Mouse (Mus musculus): ENCODE measurements around the gene Alox5ap.

Gene Alox5ap

GRCm38 (mm10) chr5:149264405-149264804 lies at the start of gene Alox5ap:
TSS of gene Alox5ap (plus strand) at chr5:149264767.
- DNase-seq, result no peak

GRCm38 (mm10) chr5:149215540-149215939 lies 49.0 kb upstream of the Alox5ap start:
- no peak for DNase-seq

GRCm38 (mm10) chr5:149217524-149218357 lies 46.8 kb upstream of the Alox5ap start:
- DNase-seq, result no peak

GRCm38 (mm10) chr5:149219493-149219892 lies 45.1 kb upstream of the Alox5ap start:
- no peak for DNase-seq

- DNase-seq, result no peak
Measured at GRCm38 (mm10) chr5:149221355-149221754, 43.2 kb upstream of the Alox5ap start.

- no peak for DNase-seq
Measured at GRCm38 (mm10) chr5:149224666-149225065, 39.9 kb upstream of the Alox5ap start.

GRCm38 (mm10) chr5:149228700-149229618 lies 35.6 kb upstream of the Alox5ap start:
- peak; percentile 97 for DNase-seq

GRCm38 (mm10) chr5:149229619-149230339 lies 34.8 kb upstream of the Alox5ap start:
- DNase-seq, result peak; percentile 22 to 40

- no peak for DNase-seq
Measured at GRCm38 (mm10) chr5:149235002-149235401, 29.6 kb upstream of the Alox5ap start.

GRCm38 (mm10) chr5:149237221-149237950 lies 27.2 kb upstream of the Alox5ap start:
- DNase-seq, result peak; percentile 64 to 77

GRCm38 (mm10) chr5:149242467-149242866 lies 22.1 kb upstream of the Alox5ap start:
- no peak for DNase-seq

- no peak for DNase-seq
Measured at GRCm38 (mm10) chr5:149243053-149243452, 21.5 kb upstream of the Alox5ap start.

- DNase-seq, result no peak
Measured at GRCm38 (mm10) chr5:149245391-149245964, 19.1 kb upstream of the Alox5ap start.

- DNase-seq, result no peak
Measured at GRCm38 (mm10) chr5:149245965-149246470, 18.5 kb upstream of the Alox5ap start.

- peak; percentile 65 to 74 for DNase-seq
Measured at GRCm38 (mm10) chr5:149247047-149247904, 17.3 kb upstream of the Alox5ap start.

- DNase-seq, result no peak
Measured at GRCm38 (mm10) chr5:149252303-149252702, 12.3 kb upstream of the Alox5ap start.

GRCm38 (mm10) chr5:149253491-149253890 lies 11.1 kb upstream of the Alox5ap start:
- DNase-seq, result no peak

GRCm38 (mm10) chr5:149255522-149255921 lies 9.0 kb upstream of the Alox5ap start:
- DNase-seq, result no peak

GRCm38 (mm10) chr5:149257518-149258281 lies 6.9 kb upstream of the Alox5ap start:
- no peak for DNase-seq

GRCm38 (mm10) chr5:149259093-149259492 lies 5.5 kb upstream of the Alox5ap start:
- DNase-seq, result no peak

All from cerebellum, postnatal 14 days (tissue).